Mouse (Mus musculus) lung, postnatal 4 days (tissue): ENCODE data around the gene Nme1.
A peak's percentile ranks its signal among the peaks of the same experiment; 100 is the strongest.

Experiments used
- DNase-seq, 2 experiments: peaks; one replicate each; pipeline ENCODE4 v3.0.0; 2021

Gene Nme1

GRCm38 (mm10) chr11:93968005-93968847, at the start of gene Nme1, which contains the start of gene Gm20390:
Gene Nme1 (minus strand): TSS chr11:93968521.
Gene Gm20390 (minus strand): TSS chr11:93968293.
- peak; percentile 96 to 97 for DNase-seq

DNA sequence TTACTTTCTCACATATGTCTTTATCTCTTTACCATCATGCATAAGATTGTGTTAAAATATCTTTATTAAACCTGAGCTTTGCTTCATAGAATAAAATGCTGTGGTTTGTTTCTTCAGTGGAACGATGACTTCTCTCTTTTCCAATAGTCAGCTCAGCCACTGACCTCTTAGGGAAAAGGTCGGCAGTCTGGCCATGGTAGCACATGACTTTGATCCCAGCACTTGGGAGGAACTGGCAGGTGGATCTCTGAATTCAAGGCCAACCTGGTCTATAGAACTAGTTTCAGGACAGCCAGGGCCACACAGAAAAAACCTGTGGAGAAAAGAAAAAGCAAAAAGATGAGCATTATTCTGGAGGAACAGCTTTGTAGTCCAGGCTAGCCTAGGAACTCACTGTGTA, 35.0 kb upstream of the Nme1 start:
- no peak for DNase-seq

DNA sequence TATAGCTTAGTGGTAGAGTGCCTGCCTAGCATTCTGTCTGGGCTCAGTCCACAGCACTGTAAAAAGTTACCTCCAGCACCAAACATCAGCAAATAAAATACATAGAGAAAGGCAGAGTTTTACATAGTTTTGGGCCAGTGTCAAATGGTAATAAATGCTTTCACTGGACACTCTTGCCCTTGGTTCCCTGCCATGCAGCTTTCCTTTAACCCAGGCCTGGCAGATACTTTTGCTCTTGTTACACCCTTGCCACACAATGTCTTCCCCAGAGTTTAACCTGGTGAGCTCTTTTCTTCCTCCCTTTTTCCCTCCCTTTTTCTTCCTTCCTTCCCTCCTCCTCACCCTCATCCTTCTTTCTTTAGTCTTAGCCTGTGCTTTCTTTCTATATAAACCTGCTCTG, 31.0 kb upstream of the Nme1 start:
- no peak for DNase-seq

DNA sequence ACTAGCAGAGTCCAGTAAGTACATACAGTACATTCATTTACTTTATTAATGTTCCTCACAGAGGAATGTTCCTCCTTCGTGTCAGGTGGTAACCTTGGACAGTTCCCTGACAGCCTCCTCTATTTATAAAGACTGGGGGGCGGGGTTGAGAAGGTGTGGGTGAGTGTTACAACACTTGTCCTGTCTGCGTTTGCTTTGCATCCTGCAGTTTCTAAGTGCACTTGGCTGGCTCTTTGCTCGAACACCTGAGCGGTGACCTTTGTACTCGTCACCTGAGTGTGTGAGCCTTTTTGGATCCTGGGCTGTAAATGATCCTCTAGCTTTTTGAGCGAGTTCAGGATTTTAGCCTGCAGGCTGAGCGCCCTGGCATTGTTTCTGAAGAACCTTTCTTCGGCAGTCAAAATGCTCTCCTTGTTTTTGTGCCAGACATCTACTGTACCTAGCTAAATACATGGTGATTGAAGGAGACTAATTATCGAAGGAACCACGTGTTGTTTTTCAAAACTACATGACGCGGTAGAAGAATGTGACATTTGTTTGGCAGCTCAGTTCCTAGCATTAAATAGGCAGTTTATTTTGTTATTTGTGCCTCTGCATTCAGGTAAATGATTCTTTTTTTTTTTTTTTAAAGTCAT, 28.9 kb upstream of the Nme1 start:
- peak; percentile 68 to 78 for DNase-seq

DNA sequence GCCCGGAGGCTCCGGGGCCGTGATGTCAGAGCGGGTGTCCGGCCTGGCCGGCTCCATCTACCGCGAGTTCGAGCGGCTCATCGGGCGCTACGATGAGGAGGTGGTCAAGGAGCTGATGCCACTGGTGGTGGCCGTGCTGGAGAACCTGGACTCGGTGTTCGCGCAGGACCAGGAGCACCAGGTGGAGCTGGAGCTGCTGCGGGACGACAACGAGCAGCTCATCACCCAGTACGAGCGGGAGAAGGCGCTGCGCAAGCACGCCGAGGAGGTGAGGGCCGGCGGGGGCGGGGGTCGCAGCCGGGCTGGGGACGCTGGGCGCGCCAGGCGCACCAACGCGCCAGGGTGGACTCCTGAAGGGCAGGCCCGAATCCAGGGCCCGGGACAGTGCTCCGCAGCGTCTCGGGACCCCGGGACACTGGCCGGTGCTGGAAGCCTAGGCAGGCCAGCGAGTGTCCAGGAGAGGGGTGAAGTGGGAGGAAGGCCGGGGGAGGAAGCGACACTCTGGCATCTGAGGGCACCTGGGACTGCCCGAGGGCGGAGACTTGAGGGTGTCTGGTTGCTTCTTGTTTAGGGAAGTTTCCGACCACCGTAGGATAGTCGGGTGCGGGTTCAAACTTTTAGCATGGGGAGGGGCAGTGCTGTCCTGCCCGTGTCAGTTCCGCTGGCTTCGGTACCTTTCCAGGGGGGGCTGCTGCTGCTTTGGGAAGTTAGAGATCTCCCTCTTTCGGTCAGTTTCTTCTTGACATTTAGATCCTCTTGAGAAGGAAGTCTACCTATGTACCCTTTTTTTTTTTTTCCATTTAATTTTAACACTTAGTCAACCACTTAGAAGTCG, 28.2 kb upstream of the Nme1 start:
- DNase-seq: peak; percentile 64 to 65

GRCm38 (mm10) chr11:93995720-93996305, 27.5 kb upstream of the Nme1 start, which contains the start of gene Spag9:
Gene Spag9 (plus strand): TSS chr11:93996091.
- peak; percentile 96 to 97 for DNase-seq

- DNase-seq: peak; percentile 88 to 89
Observed at GRCm38 (mm10) chr11:93995111-93995719, 26.9 kb upstream of the Nme1 start.

- peak; percentile 6 to 21 for DNase-seq
Observed at GRCm38 (mm10) chr11:93994531-93994930, 26.2 kb upstream of the Nme1 start.

- DNase-seq: peak; percentile 32 to 55
Observed at GRCm38 (mm10) chr11:93988328-93989062, 20.2 kb upstream of the Nme1 start.

DNA sequence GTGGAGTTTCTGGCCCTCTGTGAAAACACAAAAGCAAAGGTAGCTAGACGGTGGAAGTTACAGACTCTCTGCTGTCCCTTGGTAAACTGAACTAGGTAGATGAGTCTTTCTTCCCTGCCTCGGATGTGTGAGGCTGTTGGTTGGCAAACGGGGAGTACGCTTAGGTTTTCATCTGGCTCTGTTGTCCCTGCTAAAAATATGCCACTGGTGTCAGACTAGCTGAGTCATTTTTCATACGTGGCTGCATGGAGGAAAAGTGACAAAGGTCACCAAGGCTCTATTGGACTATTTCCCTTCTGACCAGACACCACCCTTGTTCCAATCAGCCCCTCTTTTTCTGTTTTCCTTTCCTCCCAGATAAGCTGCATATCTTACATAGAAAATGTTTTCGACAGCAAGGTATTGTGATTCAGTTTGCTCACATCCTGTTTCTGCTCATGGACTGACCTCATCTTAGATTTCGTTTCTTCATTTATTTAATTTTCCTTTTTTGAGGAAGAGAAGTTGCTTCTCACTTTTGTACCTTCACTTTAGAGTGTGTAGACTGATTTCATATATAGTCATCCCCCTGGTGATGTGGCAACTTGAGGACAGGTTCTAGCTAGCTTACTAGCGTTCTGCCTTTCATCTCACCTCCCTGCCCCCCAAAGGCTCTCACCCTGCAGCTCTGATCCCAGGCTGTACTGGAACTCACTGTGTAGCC, 19.5 kb upstream of the Nme1 start:
- DNase-seq: no peak

DNA sequence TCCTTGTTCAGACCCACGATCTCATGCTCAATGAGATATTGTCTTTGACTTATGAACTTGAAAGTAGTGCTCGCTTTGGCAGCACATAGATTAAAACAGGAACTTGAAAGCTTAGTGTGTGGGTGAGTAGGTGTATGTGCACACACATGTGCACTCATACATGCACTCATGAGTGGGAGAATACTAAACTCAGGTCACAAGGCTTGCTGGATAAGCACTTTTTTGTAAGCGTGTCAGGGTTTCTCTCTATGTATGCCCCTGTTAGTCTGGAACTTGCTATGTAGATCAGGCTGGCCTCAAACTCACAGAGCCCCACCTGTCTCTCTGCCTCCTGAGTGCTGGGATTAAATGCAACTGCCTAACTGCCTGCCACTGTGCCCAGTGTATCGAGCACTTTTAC, 18.7 kb upstream of the Nme1 start:
- no peak for DNase-seq

- no peak for DNase-seq
Observed at GRCm38 (mm10) chr11:93986298-93986697, 18.0 kb upstream of the Nme1 start.

DNA sequence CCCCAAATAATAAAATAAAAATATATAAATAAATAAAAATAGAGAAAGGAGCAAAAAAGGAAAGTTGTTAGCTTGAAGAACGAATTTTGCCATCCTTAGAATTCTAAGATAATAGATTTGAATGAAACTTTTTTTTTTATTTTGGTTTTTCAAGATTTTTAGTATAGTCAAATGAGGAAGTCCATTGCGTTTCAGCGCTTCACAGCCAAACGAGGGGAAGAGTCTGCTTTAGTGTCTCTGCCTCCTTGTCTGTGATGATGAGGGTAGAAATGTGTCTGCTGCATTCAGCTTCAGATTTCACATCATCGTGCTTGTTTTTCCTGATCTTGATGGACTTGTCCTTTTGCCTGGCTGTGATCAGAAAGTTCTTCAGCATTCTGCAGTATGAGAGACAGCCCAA, 16.9 kb upstream of the Nme1 start:
- DNase-seq: no peak

GRCm38 (mm10) chr11:93984619-93985018, 16.3 kb upstream of the Nme1 start:
- no peak for DNase-seq

GRCm38 (mm10) chr11:93979502-93980049, 11.3 kb upstream of the Nme1 start:
- DNase-seq: no peak

DNA sequence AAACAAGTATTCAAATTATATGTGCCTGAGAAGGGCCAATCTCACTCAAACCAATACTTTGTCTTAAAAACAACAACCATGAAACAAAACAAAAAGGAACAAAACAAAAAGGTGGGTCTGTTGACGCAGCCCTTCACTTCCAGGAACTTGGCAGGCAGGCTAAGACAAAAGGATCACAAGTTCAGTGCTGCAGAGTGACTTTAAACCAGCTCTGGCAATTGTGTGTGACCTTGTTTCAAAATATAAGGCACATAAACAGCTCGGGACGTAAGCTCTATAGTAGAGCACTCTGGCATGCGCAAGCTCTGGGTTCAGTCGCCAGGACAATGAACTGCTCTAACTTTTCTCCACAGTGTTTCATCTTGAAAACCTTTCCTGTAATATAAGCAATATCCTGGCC, 4.6 kb upstream of the Nme1 start:
- no peak for DNase-seq

DNA sequence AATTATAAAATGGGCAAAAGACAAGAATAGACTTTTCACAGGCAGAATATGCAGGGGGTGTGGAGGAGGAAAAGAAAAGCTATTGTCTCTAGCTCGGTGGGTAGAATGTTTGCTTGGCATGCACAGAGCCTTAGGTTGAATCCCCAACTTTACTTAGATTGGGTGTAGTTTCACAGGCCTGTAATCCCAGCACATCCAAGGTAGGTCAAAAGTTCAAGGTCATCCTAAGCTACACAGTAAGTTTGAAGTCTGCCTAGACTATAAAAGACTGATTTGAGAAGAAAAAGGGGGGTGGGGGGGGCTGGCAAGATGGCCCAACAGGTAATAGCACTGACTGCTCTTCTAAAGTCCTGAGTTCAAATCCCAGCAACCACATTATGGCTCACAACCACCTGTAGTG, 1.5 kb upstream of the Nme1 start:
- DNase-seq: no peak

DNA sequence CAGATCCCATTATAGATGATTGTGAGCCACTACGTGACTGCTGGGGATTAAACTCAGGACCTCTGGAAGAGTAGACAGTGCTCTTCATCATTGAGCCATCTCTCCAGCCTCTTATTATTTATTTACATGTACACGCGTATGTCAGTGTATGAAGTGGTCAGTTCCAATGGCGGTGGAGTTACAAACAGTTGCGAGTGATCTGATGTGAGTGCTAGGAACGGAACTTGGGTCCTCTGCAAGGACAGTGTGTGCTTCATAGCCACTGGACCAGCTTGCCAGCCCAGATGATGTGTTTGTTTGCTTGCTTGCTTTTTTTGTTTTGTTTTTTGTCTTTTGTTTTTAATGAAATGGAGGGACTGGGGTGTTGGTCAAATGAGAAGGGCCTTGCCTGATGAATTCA, 850 bp upstream of the Nme1 start:
- no peak for DNase-seq

GRCm38 (mm10) chr11:93968848-93969128, 467 bp upstream of the Nme1 start:
- DNase-seq: no peak

GRCm38 (mm10) chr11:93967381-93967780, 940 bp downstream of the Nme1 start:
- DNase-seq: no peak

DNA sequence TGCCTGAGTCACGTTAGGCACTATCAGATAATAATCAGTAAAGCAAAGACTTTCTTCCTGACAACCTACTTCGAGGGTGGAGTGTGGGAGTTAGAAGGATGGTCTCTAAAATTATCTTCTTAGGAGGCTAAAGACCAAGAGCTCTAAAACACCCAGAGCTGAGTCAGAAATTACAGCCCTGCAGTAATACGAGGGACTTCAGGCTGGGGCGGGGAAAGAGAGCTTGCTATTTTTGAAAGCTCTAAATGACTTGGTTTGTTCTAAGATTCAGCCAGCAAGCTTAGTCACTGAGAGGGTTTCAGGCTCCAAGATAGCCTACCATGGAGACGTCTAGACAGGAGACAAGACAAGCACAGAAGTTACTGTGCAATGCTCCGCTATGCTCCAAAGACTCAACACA, 2.9 kb downstream of the Nme1 start:
- DNase-seq: no peak
